Mouse (Mus musculus) fat pad, adult 2 months (tissue): Measurements from ENCODE around the gene Eif4a3.
A peak's percentile ranks its signal among the peaks of the same experiment; 100 is the strongest.

Experiments used
- DNase-seq: peaks from one replicate; pipeline ENCODE4 v3.0.0-alpha.2; 2011; ENCODE audit warnings: low read depth, low spot score; ENCODE audit errors: extremely low read depth

Gene Eif4a3

DNA sequence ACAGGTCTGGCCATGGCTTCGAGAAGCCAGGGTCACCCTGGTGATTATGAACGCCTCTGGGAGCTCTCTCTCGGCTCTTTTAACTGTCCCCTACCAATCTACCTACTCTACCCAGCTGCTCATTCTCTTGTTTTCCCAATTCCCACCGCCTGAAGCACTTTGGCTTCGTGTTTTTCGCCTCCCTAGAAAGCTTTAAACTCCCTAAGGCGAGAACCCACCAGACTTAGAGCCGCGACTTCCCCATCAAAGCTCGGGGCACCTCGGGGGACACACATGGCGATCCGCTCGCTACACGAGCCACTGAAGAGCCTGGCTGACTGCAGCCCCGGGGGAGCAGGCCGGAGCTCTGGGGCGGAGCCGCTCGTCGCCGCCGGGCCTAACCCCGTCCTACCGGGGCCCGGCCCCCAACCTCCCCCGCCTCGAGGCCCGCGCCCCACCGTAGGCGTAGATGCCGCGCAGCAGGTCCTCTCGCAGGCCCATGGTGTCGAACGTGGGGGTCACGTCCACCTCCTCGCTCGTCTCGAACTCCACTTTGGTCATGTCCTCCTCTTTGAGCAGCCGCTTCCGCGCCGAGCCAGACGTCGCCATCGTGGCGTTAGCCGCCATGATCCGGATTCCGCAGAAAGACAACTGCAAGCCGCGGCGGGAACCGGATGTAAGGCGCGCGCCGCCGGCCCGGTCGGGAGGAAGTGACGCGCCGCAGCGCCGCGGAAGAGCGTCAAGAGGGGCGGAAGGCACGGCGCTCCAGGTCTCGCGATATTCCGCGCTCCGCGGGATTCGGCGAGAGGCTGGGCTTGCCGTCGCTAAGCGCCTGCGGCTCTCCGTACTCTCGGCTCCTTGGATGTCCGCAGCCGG is at the start of gene Eif4a3:
TSS of gene Eif4a3 (minus strand) at position 699 of the 855 bp plus-strand sequence.
- peak; percentile 26 for DNase-seq

DNA sequence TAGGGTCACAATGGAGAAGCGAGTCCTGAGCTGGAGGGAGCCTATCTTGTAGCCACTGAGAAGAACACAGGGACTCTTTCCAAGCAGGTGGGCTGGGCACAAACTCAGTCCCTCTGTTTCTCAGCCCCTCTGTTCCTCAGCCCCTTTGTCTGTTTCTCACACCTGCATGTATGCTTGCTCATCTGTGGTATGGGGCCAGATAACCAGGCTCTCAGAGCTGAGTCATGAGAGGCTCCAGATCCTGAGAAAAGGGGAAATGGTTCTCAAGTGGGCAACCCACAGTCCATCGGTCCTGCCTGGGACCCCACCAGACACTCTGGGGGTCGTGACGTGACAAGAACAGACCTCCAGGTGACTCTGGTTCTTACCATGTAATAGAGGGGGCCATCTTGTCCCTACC is 47.2 kb upstream of the Eif4a3 start:
- no peak for DNase-seq

DNA sequence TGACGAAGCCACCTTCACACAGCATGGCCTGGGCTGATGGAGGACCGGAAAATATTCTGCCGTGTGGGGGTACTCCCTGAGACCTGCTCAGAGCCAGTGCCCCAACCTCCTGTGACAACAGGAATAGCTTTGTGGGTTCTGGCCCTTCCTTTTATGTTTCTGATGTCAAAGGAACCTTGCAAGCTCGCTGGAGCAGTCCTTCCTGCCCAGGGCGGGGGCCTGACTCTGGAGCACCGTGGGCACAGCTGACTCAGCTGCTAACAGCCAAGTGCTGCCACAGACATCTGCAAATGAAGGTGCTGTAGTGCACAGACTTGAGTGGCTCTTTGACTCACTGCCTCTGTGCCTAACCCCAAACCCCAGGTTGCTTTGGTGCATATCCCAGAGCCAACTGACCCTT is 45.0 kb upstream of the Eif4a3 start:
- DNase-seq = no peak

DNA sequence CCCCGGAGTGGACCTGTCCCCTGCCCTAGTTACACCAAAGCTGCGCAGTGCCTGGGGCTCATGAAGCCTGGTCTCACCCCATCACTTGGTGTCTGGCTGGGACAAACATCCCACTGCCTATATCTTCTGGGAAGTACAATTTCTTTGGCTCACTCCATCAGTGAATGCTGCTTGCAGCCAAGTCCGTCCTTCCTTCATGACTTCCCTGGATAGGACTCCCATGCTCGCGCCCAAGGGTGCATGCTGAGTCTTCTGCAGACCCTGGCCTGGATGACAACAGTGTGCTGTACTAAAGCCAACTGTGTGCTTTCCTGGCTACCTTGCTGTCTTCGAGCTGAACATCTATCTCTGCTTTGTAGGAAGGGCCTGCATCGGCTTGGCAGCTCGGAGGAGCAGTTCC is 44.3 kb upstream of the Eif4a3 start:
- no peak for DNase-seq

DNA sequence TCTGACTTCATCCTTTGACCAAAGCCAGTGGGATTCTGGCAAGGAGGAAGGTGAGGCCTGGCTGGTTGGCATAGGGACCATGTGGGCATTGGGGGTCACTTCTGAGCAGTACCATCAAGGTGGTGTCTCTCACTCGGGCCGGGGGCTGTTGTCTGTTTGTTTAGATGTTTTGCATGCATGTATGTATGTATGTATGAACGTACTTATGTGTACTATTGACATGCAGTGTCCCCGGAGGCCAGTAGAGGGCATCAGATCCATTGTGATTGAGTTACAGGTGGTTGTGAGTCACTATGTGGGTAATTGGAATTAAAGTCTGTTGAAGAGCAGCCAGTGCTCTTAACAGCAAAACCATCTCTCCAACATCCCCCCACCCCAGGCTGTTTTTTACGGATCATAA is 39.7 kb upstream of the Eif4a3 start:
- DNase-seq = peak; percentile 26

DNA sequence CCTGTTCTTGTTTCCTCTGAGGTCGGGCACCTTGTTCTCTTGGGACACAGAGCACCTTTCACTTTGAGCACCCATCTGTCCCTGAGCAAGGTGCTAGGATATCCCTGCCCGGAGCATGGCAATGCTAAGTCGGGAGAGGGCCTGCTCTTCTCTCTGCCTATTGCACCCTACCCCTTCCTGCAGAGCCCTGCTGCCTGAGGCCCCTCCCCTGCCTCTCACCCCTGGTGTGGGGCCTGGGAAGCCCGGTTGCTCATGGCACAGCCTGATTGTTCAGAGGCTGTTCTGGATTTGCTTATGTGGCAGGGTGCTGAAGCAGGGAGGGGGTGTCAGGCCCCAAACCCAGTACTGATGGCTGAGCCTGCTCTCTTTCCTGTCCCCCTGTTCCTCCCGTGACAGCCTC is 39.3 kb upstream of the Eif4a3 start:
- no peak for DNase-seq

DNA sequence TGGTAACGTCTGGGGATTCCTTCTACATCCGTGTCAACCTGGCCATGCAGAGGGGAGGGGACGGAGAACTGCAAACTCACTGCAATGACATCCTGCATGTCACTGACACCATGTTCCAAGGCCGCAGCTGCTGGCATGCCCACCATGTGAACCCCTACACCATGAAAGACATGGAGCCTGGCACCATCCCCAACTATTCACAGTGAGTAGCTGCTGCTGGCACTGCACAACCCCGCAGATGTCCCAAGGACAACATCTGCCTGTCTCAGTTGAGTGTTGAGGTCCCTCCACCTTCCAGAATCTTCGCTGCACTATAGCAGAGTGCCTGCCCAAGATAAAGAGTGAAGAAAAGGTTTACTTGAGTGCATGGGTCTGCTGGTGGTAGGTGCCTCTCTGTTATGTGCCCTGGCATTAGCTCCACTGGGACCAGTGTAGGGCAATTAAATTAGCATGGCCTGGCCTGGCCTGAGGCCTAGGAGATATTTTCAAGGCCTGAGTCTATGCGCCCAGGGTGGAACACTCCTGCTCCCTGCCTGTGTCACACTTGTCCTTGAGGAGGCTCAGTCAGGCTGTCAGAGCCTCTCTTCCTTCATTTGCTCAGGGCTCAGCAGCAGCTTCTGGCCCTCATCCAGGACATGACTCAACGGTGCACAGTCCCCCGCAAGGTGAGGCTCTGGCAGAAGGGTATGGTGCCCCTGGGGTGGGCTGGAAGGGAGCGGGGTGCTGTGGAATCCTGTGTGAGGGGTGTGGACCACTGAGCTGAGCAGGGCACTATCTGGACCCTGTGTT is 38.6 kb upstream of the Eif4a3 start:
- DNase-seq = no peak

DNA sequence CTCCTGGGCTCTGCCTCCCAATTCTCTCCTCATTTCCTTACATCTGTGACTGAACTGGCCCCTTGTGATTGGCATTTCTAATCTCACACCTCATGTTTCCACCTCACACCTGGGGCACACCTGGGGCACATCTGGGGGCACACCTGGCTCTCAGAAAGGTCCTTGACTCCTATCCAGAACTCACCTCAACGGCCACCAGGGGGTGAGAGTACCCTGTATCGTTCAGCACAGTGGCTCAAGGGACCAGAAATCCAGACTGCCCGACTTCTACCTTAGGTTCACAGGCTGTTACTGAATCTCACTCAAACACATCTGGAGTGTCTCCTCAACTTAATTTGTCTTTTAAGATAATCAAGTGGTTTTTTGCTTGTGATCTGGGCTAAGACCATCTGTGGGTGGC is 32.1 kb upstream of the Eif4a3 start:
- DNase-seq = no peak

DNA sequence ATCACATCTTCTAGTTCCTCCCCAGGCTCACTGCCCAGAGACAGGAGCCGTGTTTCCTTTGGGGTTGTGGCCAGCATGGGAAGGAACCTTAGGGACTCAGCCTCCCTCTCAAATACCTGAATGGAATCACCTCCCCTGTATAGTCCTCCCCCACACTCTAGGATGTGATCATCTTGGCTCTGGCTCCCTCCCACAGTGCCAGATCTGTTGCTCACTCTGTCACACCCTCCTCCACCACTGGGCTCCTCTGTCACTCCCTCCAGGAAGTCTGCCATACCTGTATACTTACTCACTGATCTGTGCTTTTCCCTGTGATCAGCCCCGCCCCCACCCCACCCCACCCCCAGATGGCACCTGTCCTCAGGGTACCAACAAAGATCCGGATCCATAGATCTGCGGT is 30.7 kb upstream of the Eif4a3 start:
- DNase-seq = peak; percentile 31

DNA sequence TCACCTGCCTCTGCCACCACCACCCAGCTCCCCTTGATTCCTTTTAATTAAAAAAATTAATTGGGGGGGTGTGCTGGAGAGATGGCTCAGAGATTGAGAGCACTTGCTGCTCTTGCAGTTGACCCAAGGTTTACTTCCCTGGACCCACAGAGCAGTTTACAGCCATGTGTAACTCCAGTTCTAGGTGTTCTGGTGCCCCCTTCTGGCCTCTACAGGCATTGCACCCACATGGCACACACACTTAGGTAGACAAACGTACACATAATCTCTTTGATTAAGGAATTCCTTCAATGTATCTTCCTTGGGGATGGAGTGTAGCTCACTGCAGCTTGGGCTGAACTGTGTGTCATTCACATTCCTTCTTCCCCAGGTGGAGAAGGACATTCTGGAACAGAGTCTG is 25.2 kb upstream of the Eif4a3 start:
- no peak for DNase-seq

DNA sequence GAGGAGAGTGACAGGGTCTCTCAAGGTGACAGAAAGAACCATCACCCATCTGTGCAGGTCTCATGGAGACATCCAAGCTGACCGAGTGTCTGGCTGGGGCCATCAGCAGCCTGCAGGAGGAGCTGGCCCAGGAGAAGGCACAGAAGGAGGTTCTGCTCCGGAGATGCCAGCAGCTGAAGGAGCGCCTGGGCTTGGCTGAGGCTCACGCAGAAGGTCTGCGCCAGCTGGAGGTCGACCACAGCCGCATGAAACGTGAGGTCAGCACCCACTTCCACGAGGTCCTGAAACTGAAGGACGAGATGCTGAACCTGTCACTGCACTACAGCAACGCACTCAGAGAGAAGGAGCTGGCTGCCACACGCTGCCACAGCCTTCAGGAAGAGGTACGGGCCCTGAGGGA is 22.6 kb upstream of the Eif4a3 start:
- DNase-seq = no peak

DNA sequence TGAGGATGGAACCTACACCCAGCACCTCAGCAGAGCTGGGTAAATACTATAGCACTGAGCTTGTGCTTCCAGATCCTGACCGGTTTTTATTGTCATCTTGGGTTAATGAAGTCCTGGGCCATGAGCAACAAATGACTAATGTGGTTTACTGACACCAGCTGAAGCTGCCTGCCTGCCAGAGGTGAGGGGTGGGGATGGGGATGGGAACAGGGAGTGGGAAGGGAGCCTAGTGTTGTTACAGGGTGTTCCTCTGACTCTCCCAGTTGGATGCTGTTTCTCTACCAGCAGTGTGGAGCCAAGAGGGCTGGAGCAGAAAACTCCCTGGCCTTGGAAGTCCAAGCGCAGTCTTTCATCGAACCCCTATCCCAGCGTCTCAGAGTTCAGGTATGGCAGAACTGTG is 16.8 kb upstream of the Eif4a3 start:
- DNase-seq = no peak

DNA sequence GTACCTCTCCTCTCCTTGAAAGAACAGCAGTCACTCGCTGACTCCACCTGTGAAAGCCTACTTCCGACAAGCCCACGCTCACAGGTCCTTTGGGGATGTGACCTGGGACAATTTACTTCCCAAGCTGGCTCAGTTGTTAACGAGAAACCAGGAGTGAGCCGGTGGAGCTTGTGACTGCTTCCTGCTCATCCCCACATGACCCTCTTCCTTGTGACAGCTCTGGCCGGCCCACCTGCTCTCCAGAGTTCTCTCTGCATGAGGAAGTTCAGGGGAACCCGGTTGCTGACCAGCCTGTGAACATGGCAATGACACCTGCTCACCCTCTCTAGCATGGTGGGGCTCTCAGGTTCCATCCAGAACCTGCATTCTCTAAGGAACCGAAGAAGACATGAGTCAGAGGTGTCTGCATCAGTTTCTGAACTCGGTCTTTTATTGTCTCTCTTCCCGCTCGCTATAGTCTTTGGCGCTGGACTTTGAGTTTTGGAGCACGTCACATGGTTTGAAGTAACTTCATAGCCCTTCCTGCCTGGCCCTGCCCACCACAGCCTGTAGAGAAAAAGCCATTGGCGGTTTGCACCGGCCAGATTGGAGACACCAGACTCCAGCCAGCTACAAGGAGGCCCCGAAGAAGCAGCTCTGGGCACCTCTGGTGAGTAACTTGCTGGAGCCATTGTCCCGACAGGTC is 14.5 kb upstream of the Eif4a3 start:
- DNase-seq = no peak

DNA sequence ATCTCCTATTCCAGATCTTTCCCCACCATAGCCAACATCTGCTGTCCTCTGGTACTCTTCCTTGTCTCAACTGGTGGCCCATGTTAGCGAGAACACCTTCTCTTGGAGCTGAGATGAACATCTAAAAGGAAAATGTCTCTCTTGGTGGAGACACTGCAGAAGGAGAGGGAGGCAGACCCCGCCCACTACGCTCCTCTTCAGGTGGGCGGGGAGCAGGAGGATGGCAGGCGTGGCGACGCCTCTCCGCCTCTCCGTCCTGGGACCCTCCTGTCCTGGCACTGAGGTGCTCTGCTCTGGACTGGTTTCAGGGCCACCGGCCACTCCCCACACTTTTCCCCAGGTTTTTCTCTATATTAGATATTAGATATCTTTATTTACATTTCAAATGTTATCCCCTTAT is 10.7 kb upstream of the Eif4a3 start:
- DNase-seq = no peak

DNA sequence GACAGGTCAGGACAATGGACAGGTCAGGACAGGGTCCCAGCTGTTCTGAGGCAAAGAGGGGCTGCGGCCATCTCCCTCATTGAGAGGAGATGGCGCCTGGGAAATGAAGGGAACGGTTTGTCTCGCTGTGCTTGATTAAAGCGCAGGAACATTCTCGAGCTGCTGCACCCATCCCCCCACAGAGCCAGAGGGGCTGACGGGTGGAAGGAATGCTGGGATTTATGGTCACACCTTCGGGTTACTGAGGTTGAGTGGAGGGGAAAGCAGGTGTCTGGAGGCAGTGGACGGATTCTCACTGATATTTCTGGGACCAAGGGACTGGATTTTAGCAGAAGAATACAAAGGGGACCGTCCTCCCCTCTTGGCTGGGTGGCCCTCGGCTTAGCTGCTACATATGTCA is 8.0 kb upstream of the Eif4a3 start:
- DNase-seq = no peak

DNA sequence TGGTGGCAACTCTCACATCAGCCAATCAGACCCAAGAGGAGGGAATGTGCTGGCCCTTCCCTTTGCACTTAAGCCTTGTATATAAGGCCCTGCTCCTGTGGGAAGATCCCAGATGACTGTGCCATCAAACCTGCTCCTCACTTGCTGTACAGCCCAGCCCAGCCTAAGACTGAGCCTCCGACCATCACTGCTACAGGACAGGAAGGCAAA is 7.7 kb upstream of the Eif4a3 start, which contains the start of gene Card14:
TSS of gene Card14 (plus strand) at position 111 of the 210 bp plus-strand sequence.
- DNase-seq = no peak

DNA sequence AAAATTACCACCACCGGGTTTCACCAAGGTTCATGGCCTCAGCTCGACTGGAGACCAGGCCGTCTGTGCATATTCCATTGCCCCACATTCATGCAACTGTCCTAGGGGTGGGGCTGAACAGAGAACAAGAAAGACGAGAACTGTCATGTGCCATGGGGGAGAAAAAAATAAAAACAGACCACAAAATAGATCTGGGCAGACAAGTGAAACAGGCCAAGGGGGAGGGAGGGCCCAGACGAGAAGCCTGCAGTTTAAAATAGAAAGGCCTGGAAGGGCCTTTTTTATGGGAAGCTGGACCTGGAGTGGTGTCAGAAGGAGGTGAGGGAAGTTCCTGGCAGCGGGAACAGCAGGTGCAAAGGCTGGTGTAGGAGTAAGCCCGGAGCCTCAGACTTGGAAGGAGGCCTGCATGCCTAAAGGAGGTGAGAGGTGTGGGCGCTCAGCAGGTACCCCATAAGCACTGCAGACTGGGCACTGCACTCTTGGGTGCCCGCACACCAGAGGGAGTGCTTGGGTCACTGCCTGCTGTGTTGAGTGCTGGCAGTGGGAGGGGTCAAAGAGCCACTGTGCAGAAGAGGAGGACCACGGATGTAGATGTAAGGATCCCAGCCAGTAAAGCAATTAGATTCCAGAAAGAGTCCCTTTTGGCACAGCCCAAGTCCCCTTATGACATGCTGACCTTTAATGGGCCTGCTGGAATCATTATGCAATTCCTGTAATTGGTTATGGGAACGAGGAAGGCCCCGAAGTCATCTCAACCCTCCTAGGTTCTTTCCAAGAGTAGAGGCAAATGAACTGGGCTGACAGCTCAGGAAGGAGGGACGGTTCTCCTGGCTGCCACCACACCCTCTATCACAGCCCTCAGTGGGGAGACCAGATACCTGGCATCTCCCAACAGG is 7.1 kb upstream of the Eif4a3 start:
- DNase-seq = peak; percentile 50

DNA sequence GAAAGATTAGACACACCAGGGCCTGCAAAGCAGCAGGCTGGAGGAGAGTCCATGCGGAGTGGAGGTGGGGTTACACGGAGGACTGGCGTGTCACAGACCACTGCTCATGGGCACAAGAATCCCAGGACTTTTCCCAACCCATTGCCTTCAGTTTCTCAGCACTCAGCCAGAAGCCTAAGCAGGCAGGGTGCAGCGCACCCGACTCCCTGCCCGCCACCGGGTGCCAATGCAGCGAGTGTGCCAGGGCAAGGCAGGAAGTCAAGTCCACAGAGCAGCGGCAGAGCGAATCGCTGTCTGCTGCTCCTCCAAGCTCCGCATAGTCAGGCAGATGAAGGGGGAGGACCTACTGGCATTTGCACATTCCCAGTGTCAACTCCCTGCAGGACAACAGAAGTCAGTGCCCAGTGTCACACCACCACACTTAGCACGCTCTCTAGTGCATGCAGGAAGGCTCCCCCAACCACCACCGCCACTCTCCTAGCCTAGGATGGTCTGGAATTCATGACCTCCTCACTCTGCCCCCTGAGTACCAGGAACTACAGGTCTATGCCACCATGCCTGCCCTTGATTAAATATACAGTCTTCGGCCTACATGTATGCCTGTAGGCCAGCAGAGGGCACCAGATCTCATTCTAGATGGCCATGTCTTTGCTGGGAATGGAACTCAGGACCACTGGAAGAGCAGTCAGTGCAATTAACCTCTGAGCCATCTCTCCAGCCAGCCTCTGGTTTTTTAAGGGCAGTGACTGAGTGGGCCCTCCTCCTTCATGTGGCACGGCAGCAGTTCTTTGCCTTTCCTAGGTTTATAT is 5.2 kb upstream of the Eif4a3 start:
- no peak for DNase-seq

DNA sequence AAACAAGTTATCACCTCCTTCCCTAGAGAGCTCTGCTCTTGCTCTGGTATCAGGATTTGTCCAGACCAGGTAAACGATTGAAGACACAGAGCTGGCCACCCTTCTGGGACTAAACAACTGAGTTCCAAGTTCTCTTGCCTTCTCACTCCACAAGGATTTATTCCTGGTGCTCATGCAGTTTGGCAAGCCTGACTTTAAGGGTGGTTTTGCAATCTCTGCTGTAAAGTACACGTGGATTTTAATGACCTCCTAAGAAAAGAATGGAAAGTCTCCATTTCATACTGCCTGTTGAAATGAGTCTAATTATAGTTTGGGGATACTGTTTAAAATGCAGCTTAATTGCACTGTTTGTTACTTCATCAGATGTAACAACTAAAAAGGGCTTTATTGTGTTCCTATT is 1.1 kb upstream of the Eif4a3 start:
- DNase-seq = peak; percentile 34

DNA sequence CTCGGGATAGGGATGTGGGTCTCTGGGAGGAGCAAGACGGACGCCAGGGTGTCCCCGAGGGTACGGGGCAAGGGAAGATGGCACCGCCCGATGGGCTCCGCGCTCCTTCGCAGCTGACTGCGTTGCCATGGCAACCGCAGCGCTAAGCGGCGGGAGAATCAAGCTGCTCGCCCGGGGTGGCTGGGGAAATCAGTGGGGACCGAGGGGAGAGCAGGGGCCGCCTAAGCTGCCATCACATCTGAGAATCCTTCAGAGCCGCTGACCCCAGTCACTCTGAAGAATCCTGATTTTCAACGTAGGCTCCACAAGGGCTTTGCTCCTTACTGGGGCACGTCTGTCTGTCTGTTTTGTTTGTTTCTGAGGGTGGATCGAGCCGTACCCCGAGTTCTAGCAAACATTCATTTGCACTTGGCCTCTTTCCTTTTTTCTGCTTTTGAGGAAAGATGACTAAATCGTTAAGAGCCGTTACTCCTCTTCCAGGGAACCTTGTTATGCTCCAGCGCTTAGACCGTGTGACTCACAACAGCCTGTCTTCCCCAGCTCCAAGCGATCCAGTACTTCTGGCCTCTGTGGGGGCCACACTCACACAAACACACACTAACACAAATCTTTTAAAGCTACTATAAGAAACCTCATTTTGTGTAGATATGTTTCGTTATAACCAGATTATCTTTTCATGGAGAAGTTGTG is 502 bp upstream of the Eif4a3 start:
- no peak for DNase-seq
